Mouse (Mus musculus) CD4-positive, CD25-positive, alpha-beta regulatory T cell, adult 4 months (primary cell): ENCODE measurements around the gene Nr1d1. TPM values are rescaled to one million over a fixed set of nuclear protein-coding genes. Genes with fewer than 3 reads are reported as not detected.

ENCODE experiments used
- ATAC-seq: one replicate; pipeline ENCODE4 v1.8.0; 2017
- polyA plus RNA-seq, 2 experiments: library from polyadenylated mRNA; unstranded; fragments of 100-300 nt; shearing (Covaris generic); gene quantifications; one replicate each; pipeline ENCODE4 v1.2.1; 2017

Gene Nr1d1
- 10 to 100 TPM in 1 of 2 experiments, 1 to 10 TPM in 1; 4.9 to 12.3 TPM for polyA plus RNA-seq

DNA sequence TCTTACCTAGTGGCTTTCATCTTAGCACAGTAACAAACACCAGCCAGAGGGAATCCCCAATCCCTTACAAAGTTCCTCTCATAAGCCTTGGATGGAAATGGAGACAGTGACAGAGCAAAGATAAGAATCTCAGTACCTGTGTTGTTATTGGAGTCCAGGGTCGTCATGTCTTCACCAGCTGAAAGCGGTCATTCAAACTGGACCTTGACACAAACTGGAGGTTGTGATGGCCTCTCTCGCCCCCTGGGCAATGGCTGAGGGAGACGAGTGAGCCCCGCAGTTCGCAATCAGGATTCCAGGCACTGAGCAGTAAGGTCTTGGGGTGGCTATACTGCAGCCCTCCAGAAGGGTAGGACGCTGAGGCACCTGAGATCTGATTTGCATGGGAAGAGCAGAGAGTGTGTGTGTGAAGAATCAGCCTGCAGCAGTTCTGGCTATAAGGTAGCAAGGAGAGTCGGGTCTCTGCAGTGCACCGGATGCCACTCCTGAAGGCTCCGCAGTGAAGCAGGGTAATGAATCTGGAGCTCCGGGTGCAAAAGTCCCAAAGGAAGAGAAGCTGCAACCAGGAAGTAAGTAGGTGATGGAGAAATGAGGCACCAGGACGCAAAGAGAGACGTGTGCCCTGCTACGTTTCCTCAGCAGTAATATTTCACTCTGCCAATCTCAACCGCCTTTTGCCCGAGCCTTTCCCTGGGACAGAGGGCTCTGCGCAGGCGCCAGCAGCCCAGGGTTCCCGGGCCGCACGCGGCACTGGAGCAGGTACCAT lies at the start of gene Nr1d1:
Nr1d1 (minus strand) TSS at position 752 of the 766 bp plus-strand sequence.
- peak; percentile 8 for ATAC-seq

DNA sequence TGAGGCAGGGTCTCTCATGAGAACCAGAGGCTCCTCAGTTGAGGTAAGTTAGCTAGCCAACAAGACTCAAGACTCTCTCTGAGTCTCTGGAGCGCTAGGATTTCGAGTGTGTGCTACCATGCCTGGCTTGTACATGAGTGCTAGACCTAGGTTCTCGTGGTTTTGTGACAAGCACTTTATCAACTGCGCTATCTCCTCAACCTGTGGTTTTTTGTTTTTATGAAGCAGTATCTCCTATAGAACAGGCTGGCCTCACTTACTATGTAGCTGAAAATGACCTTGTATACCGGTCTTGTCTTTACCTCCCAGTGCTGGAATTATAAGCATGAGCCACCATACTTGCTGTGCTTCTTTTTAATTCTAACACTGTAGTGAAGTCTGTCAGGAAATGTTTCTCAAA lies 45.8 kb upstream of the Nr1d1 start:
- ATAC-seq, result no peak

DNA sequence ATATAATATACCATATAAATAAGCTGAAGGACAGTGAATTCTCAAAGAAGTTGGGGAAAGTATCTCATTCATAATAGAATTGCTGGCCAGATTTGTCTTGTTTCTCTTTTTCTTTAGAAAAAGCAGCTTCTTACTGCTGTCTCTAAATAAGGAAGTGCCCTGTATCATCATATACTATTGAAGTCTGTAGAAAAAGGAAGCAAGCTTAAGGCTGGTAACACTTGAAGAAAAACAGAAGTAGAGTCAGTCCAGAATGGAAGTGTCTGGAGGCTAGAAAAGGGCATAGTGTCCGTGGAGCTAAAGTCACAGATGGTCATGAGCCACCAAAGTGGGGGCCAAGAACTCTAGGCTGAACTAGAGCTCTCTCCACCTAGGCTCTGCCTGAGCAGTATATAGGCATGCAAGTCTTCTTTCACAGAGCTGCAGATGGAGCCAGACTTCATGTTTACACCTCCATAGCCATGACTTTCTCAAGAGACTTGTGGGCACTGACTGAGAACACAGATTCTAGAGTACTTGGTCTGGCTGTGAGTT lies 41.6 kb upstream of the Nr1d1 start:
- ATAC-seq, result no peak

DNA sequence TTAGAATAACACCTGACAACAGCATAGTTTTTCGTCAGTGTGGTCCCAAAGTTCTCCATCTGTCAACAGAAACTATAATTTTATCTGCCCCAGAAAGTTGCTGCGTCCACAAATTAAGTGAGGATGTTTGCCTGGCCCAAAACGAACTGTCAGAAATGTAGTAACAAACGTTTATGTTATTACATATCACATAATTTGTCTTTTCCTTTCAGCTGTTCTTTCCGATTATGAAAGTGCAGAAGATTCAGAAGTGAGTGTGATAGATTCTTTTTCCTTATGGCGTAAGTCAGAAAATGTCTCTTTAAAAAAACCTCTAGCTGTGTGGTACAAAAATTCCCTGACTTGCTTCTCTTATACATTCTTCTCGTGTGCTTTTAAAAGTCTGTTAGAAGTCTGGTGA lies 35.6 kb upstream of the Nr1d1 start:
- no peak for ATAC-seq

DNA sequence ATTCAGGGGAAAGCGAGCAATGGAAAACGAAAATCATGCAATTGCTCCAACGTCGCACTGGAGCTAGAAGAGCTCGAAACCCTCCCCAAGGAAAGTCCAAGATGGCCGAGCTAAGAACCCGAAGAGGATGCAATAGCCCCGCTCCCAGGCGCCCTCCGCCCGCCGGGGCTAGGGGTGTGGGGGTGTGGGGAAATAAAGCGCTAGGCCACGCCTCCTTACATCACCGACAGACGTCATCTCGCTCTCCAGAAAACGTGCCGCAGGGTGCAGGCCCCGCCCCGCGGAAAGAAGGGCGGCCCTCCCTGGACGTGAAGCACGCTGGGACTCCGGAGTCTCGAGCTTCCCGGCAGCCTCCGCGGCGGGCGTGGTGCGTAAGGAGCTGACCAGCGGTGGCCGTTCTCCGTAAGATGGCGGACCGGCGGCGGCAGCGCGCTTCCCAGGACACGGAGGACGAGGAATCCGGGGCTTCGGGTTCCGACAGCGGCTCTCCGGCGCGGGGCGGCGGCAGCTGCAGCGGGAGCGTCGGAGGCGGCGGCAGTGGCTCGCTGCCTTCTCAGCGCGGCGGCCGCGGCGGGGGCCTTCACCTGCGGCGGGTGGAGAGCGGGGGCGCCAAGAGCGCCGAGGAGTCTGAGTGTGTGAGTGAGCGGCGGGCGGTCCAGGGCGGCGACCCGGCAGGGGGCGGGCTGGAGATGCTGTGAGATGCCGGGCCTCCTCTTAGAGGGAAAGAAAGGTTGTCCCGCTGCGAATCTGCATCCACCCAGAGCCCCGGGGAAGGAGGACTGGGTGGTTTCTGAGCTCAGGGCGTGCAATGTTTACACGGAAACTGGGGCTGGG lies 34.5 kb upstream of the Nr1d1 start:
- ATAC-seq, result peak; percentile 93

DNA sequence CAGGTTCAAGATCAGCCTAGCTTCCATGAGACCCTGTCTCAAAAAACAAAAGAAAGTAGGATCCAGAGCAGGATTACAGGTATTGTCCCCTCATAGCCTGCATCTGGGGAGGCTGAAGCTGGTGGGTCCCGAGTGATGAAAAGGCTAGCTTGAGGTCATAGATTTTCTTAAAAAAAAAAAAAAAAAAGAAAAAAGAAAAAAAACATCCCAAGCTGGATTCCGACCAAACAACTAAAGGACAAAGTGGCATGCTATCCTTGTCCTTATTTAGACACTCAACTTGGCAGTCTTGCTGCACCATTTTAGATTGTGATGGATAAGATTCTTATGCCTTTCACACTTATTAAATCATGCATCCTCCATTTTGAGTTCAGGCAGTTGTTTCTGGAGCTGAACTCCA lies 33.3 kb upstream of the Nr1d1 start:
- no peak for ATAC-seq

DNA sequence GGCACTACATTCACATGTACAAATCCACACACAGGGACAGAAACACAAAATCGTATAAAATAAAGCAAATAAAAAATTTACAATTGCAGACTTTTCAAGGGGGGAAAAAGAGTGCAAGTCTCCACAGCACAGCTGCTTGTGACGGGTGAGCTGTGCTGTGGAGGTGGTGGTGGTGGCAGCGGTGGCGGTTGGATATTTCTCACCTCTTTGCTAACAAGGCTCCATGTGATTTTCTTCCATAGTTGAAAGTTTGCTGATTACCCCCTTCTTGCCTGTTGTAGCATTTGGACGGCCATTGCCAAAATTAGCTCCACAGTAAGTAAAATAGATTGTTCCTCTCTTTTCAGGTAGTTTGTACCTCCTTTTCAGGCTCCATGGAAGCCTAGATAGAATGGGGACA lies 29.5 kb upstream of the Nr1d1 start, which contains the start of gene Casc3:
Casc3 (plus strand) TSS at position 301 of the 400 bp plus-strand sequence.
- no peak for ATAC-seq

DNA sequence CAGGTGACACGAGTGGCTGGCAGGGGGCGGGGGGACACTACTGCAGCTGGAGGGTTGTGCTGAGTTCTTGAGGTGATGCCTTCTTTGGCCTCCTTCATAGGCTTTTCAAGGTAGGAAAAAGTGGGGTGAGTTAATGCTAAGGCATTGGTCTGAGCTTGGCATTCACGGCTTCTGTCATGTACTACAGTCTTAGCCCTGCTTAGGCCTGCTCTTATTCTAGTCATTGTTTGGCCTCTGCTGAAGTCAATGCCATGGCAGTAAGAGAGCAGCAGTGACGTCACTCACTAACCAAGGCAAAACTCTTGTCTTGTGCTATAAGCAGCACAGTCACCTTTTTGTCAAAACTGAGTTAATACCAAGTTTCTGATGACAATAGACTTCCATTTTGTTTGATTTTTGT lies 22.8 kb upstream of the Nr1d1 start:
- ATAC-seq, result no peak

DNA sequence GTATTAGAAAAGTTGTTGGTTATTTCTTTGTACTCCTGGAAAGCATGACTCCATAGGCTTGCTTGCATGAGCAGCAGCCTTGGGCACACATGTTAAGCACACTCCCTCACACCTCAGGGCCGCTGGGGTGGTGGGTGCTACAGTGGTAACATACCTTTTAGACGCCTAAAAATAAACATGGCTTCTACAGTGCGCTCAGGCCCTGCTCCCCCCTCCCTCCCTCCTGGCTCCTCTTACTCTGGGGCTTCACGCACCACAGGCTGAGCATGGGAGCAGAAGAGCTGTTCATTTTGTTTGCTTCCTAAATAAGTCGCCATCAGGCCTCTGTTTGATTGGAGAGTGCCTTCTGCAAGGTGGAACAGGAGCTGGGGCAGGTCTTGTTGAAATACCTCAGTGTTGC lies 22.2 kb upstream of the Nr1d1 start:
- no peak for ATAC-seq

DNA sequence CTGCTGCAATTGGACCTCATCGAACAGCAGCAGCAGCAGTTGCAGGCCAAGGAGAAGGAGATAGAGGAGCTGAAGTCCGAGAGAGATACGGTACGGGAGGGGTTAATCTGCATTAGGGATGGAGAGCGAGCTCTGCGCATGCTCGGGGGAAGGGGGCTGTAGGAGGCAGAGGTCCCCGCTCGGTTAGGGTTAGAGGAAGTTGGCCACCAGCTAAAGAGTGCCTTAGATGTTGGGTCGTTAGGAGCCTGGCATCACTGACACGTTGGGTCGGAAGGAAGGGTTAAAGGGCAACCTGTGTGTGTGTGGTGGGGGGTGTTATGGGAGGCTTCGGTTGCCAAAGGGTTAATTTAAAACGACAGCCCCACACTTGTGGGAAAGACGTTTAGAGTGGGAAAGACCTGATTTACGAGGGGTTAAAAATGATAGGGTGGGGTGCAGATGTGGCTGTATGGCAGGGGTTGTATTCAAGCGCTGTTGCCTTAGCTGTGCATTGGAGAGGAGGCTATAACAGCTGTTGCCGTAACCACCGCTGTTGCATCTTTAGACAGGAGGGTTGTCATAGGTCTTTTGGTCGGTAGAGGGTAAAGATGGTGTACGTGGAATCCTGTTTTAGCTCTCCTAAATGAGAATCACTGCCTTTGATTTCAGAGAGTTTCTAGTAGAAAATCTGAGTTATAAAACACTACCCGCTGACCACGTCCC lies 21.5 kb upstream of the Nr1d1 start:
- ATAC-seq, result peak; percentile 27

DNA sequence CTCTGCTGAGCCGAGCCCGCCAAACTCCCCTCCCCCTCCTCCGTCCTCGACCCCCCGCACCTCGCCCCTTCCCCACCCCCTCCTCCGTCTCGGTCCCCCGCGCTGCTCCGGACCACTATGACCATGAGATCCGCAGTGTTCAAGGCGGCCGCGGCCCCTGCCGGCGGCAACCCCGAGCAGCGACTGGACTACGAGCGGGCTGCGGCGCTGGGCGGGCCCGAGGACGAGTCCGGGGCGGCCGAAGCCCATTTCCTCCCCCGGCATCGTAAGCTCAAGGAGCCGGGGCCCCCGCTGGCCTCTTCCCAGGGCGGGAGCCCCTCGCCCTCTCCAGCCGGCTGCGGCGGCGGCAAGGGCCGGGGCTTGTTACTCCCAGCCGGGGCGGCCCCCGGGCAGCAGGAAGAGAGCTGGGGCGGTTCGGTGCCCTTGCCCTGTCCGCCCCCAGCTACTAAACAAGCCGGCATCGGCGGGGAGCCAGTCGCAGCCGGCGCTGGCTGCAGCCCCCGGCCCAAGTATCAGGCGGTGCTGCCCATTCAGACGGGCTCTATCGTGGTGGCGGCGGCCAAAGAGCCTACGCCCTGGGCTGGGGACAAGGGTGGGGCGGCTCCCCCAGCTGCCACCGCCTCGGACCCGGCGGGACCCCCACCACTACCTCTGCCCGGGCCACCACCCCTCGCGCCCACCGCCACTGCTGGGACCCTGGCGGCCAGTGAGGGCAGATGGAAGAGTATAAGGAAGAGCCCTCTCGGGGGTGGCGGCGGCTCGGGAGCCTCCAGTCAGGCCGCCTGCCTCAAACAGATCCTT lies 20.8 kb upstream of the Nr1d1 start:
- peak; percentile 8 for ATAC-seq

DNA sequence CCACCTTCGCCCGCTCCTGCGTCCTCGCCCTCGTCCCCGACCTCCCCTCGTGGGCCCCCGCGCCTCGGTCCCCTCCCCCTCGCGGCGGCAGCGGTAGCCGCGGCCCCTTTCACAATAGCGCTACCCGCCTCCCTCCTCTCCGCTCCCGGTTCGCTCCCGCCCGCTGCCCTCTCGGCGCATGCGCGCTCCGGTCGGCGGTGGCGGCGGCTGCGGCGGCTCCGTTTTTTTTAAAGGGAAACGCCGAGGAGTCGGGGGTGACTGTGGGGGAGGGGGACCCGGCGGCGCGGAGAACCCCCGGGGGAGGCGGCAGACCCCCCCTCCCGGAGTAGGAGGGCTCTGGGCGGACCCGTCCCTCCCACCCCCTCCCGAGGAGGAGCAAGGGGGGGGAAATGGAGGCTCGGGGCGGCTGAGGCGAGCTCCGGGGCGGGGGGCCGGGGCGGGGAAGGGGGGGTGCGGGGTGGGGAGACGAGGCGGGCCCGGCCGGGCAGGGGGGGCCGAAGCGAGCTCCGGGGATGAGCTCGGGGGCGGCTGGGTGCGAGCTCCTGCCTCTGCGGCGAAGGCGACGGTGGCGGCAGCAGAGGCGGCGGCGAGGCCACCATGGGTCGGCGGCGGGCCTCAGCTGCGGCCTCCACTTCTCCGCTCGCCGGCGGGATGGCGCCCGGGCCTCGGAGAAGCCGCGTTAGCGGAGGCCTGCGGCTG lies 20.0 kb upstream of the Nr1d1 start, which contains the start of gene Msl1:
Msl1 (plus strand) TSS at position 502 of the 699 bp plus-strand sequence.
- ATAC-seq, result peak; percentile 50

DNA sequence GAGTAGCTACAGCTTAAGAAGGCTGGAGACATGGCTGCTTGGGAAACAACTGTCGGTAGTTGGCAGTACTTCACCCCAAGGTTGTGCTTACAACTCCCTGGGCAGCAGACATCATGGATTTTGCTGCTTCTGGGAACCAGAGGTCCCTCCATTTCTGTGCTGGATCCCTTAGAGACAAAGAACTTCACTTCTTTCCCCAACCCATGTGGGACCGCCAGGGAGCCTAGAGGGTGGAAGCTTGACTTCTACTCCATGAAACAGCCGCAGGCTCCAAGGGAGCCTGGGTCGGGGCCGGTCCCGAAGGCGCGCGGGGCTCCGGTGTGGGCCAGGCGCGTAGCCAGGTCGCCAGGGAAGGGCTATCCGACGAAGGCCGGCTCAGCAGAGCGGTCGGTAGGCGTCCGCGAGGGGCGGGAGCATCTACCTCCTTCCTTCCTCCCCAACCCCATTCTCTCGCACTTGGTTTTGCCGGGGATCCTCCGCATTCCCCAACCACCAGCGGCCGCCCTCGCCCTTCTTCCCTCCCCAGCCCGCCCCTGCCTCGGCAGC lies 19.4 kb upstream of the Nr1d1 start:
- ATAC-seq, result peak; percentile 63

DNA sequence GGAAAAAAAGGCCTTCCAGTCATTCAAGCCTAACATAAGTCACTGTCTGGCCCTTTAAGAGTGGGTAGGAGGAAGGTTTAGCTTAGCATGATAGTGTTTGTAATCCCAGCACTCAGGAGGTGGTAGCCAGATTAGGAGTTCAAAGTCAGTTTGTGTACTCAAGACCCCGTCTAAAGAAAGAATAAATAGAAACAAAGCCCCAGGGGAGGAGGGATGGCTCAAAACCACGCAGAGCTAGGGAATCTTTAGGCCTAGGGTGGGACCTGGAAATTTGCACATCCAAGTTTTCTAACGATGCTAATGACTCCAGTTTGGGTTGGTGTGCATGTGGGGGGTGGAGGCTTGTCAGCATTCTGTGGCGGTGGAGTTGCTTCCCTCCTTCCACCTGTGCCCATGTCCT lies 16.9 kb upstream of the Nr1d1 start:
- ATAC-seq, result no peak

DNA sequence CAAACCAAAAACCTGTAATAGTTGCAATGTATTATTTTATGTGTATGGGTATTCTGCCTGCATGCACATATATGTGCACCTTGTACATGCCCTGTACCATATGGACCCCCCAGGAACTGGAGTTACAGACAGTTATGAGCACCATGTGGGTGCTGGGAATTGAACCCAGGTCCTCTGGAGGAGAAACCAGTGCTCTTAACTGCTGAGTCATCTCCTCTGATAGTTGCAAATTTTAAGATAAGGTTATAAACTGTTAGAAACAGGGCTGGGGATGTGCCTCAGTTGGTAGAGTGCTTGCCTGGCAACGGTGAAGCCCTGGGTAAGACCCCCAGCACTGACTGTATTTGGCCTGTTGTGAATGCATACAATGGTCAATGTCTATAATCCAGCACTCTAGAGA lies 16.3 kb upstream of the Nr1d1 start:
- no peak for ATAC-seq

DNA sequence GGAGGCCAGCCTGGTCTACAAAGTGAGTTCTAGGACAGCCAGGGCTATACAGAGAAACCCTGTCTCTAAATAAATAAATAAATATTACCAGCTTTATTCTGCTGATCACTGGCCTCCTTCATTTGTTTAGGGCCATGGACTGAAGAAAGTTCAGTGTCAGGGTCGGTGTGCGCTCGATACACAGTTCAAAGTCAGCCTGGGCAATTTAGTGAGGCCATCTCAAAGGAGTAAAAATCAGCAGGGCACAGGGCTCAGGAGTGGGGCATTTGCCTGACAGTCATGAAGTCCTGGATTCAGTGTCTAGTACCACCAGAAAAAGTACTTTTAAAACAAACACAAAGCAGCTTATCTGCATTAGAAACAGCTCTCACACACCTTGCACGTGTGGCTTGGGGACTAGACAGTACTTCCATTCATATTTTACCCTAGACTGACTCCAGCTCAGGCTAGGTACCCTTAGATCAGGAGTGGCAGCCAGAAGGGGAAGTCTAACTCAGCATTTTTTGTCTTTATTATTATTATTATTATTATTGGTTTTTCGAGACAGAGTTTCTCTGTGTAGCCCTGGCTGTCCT lies 15.6 kb upstream of the Nr1d1 start:
- ATAC-seq, result no peak

DNA sequence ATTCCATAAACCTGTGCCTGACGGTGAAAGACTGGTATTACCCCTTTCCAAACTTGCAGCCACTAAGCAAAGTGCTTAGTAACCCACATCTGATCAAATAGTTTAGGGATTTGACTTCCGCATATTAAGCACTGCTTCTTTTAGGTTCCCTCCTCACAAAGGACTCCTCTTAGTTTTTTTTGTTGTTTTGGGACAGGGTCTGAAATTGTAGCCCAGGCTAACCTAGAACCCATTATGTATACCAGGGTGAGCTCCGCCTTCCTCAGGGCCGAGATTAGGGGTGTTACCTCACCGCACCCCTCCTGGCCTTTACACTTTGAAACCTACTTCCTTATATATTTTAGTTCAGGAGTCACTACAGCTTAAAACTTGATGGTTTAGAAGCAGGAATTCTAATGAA lies 14.7 kb upstream of the Nr1d1 start:
- ATAC-seq, result no peak

DNA sequence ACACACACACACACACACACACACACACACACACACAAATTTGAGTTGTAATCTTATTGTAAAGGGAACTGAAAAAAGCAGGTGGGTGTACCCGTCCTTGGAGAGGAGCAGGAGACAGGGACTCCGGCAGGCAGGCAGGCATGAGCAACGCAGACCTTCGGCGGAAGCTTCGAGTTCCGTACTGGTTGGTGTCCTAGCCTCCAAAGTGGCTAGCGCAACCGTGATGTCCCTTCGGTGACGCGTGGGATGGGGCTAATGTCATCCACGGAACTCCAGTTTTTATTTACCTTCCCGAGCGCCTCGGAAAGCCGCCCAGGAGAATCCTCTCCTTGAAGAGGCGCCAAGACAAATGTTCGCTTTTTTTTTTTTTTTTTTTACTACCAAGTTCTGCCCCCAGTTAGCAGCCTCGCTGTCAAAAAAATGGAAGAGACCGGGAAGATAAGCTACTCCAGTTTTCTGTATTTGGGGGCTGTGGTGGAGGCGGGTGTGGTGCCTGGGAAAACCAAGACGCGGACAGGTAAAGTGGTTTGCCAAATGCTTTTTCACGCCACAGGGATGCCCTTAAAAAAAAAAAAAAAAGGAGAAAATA lies 14.2 kb upstream of the Nr1d1 start:
- no peak for ATAC-seq

DNA sequence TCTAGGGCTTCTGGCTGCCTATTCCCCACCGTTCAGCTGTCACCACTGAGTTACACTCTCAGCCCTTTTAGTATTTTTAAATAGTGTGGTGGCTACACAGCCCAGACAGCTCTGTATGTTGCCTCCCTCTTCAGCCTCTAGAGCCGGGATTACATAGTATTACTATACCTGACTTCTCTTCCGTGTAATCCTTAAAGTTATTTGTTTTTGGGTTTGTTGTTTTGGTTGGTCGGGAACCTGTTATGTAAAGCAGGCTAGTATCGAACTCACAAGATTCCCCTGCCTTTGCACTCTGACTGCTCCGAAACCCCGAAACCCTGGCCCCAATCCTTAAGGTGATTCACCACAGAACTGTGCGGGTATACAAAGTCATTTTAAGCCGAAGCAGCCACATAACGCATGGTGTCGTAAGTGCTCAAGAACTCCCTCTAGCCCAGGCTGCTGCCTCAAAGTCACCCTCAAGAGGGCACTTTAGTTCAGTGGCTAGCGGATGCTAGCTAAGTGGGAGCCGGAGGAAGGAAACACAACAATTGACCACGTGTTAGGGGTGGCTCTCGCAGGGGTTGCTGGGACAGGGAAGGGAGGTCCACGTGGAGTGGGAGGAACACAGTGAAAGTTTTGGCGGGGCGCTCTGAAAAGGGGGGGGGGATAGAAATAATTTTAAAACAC lies 13.6 kb upstream of the Nr1d1 start:
- peak; percentile 89 for ATAC-seq

DNA sequence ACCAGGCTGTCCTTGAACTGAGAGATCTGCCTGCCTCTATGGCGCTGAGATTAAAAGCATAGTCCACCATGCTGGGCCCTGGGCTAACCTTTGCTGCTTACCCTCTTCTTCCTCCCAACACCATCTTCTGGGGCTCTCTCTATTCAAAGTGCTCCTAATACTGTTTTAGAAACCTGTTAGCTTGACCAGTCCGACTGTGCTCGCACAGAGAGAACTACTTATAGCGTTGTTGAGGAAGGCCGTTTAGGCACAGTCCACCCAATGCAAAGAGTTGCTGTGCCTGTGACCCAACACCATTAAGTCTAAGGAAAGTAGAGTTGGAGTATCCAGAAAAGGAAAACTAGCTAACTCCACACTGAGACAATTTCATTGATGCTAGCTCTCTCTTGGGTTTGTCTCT lies 13.0 kb upstream of the Nr1d1 start:
- no peak for ATAC-seq
